8 mouse cellular contexts compared by ENCODE assay signal in the genomic region with DNA sequence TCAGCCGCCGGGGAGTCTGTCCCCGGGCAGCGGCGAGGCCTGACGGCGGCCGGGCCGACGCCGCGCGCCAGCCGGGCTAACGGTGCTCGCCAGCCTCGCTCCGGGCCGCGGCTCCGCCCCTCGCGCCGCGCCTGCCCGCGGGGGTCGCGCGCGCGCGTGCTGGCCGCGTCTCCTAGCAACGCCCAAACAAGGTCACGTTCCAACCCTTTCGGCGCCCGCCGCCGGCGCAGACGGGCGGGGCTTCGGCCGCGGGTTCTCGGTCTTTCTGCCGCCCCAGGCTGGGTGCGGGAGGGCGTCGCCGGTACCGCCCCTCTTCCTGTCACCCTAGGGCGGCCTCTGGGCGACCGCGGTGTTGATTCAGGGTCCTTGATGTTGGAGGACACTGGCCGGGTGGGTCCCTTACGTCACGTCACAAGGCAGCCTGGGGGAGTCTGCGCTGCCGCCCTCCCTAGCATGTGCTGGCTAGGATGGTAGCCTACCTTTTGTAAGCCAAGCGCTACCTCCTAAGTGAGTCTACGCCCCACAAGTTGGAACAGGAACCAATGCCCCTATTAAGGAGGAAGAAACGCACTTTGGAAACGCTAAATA. TPM values are rescaled to one million over a fixed set of nuclear protein-coding genes. Genes with fewer than 3 reads are reported as not detected.
DNase-seq lines count a peak whose midpoint lies in the region; ATAC-seq and TF ChIP-seq lines count a peak whose summit lies in the region.

Arl4a (minus strand) TSS at position 150 of the 588 bp plus-strand sequence.

- DNase-seq in c-Kit-positive CD71-positive TER-119-positive erythroid progenitor cells, embryonic 14.5 days (ENCODE audit: low spot score), result peak; percentile 88
- peak; percentile 86 for DNase-seq in heart, postnatal 0 days (ENCODE audit: low spot score)
- peak; percentile 90 to 94 for DNase-seq in kidney, postnatal 36 days
- DNase-seq in neural tube, embryonic 11.5 days (ENCODE audit: low spot score), result peak; percentile 91

- peak; percentile 89 for ATAC-seq in forebrain, embryonic 13.5 days
- peak; percentile 91 for ATAC-seq in heart, postnatal 0 days (ENCODE audit: insufficient read depth, low read depth)
- peak; percentile 82 for ATAC-seq in liver, embryonic 15.5 days (ENCODE audit: insufficient read depth)
- ATAC-seq in neural tube, embryonic 11.5 days (ENCODE audit: insufficient read depth, low FRiP score, low TSS enrichment), result peak; percentile 88
- ATAC-seq in stomach, embryonic 16.5 days (ENCODE audit: insufficient read depth, low FRiP score), result peak; percentile 91

- H3K4me1 ChIP-seq in E14TG2a.4 (replicated peaks; ENCODE audit: low read depth, low read length), result peaks cover 46% of the 10 kb centered on the region
- peaks cover 20% of the 10 kb centered on the region for H3K4me1 ChIP-seq in forebrain, embryonic 13.5 days
- H3K4me1 ChIP-seq in heart, postnatal 0 days (ENCODE audit: control insufficient read depth, insufficient read depth), result peaks cover 12% of the 10 kb centered on the region; the same call in 1 of the 2 replicates
- peaks cover 19% of the 10 kb centered on the region for H3K4me1 ChIP-seq in liver, embryonic 15.5 days (replicated peaks)
- no peaks in the 10 kb centered on the region; the same call in 1 of the 2 replicates for H3K4me1 ChIP-seq in neural tube, embryonic 11.5 days (ENCODE audit: control insufficient read depth, insufficient read depth, low read length)
- no peaks in the 10 kb centered on the region; the same call in 1 of the 2 replicates for H3K4me1 ChIP-seq in stomach, embryonic 16.5 days (ENCODE audit: control insufficient read depth, insufficient read depth, low read length)

- H3K9me3 ChIP-seq in E14TG2a.4 (ENCODE audit: low read length), result no peaks in the 10 kb centered on the region; the same call in 1 of the 2 replicates
- H3K9me3 ChIP-seq in forebrain, embryonic 13.5 days (replicated peaks), result no peaks in the 10 kb centered on the region
- H3K9me3 ChIP-seq in heart, postnatal 0 days (replicated peaks; ENCODE audit: control insufficient read depth, low read length), result no peaks in the 10 kb centered on the region
- no peaks in the 10 kb centered on the region for H3K9me3 ChIP-seq in liver, embryonic 15.5 days (replicated peaks)
- no peaks in the 10 kb centered on the region for H3K9me3 ChIP-seq in neural tube, embryonic 11.5 days (ENCODE audit: control insufficient read depth, low read length)
- H3K9me3 ChIP-seq in stomach, embryonic 16.5 days (replicated peaks; ENCODE audit: control insufficient read depth, low read length), result no peaks in the 10 kb centered on the region

- peak within 1 kb of the TSS; percentile 92 for H3K4me3 ChIP-seq in E14TG2a.4 (replicated peaks; ENCODE audit: low read length)
- H3K4me3 ChIP-seq in forebrain, embryonic 13.5 days, result peak within 1 kb of the TSS; percentile 85
- H3K4me3 ChIP-seq in heart, postnatal 0 days (ENCODE audit: low read depth, low read length), result peak within 1 kb of the TSS; percentile 95
- H3K4me3 ChIP-seq in liver, embryonic 15.5 days (replicated peaks), result peak within 1 kb of the TSS; percentile 72
- peak within 1 kb of the TSS; percentile 87 for H3K4me3 ChIP-seq in neural tube, embryonic 11.5 days (ENCODE audit: low read depth, low read length)
- H3K4me3 ChIP-seq in stomach, embryonic 16.5 days (replicated peaks; ENCODE audit: low read length), result peak within 1 kb of the TSS; percentile 85

- peak within 1 kb of the TSS; percentile 83 for H3K9ac ChIP-seq in forebrain, embryonic 13.5 days
- peak within 1 kb of the TSS; percentile 89 for H3K9ac ChIP-seq in heart, postnatal 0 days (replicated peaks; ENCODE audit: low read depth, low read length)
- H3K9ac ChIP-seq in liver, embryonic 15.5 days, result peak within 1 kb of the TSS; percentile 95
- peak within 1 kb of the TSS; percentile 82 for H3K9ac ChIP-seq in neural tube, embryonic 11.5 days (ENCODE audit: low read length)
- peak within 1 kb of the TSS; percentile 86 for H3K9ac ChIP-seq in stomach, embryonic 16.5 days (ENCODE audit: low read length)

- peaks cover 18% of the 10 kb centered on the region for H3K36me3 ChIP-seq in E14TG2a.4 (ENCODE audit: insufficient read depth, low read length)
- H3K36me3 ChIP-seq in forebrain, embryonic 13.5 days (ENCODE audit: poor library complexity, severe bottlenecking), result no peaks in the 10 kb centered on the region
- H3K36me3 ChIP-seq in heart, postnatal 0 days (replicated peaks; ENCODE audit: control insufficient read depth, insufficient read depth, low read length), result no peaks in the 10 kb centered on the region
- H3K36me3 ChIP-seq in liver, embryonic 15.5 days (replicated peaks), result peaks cover 17% of the 10 kb centered on the region
- H3K36me3 ChIP-seq in neural tube, embryonic 11.5 days (ENCODE audit: control insufficient read depth, insufficient read depth, low read length), result no peaks in the 10 kb centered on the region
- H3K36me3 ChIP-seq in stomach, embryonic 16.5 days (ENCODE audit: control insufficient read depth, insufficient read depth, low read length), result no peaks in the 10 kb centered on the region

- peak within 1 kb of the TSS; percentile 73 for H3K4me2 ChIP-seq in forebrain, embryonic 13.5 days
- peak within 1 kb of the TSS; percentile 76 for H3K4me2 ChIP-seq in heart, postnatal 0 days (ENCODE audit: low read depth, low read length)
- H3K4me2 ChIP-seq in liver, embryonic 15.5 days, result peak within 1 kb of the TSS; percentile 88
- H3K4me2 ChIP-seq in neural tube, embryonic 11.5 days (ENCODE audit: low read depth), result peak within 1 kb of the TSS; percentile 68
- peak within 1 kb of the TSS; percentile 80 for H3K4me2 ChIP-seq in stomach, embryonic 16.5 days (ENCODE audit: low read depth, low read length)

- 0 out of 2 replicates have a peak, but pooled peaks have one; percentile 29 for TF ChIP-seq EP300 in heart, postnatal 0 days (IDR thresholded peaks at IDR 0.05; ENCODE audit: low read depth)

- no peak for TF ChIP-seq CTCF in E14TG2a.4 (conservative IDR thresholded peaks at IDR 0.05; ENCODE audit: low read length)
- no peak for TF ChIP-seq CTCF in heart, postnatal 0 days (IDR thresholded peaks at IDR 0.05; ENCODE audit: low read depth)

- H3K27ac ChIP-seq in forebrain, embryonic 13.5 days, result peak within 1 kb of the TSS; percentile 89
- H3K27ac ChIP-seq in heart, postnatal 0 days (ENCODE audit: low read depth), result peak within 1 kb of the TSS; percentile 97
- peak within 1 kb of the TSS; percentile 99 for H3K27ac ChIP-seq in liver, embryonic 15.5 days (replicated peaks)
- peak within 1 kb of the TSS; percentile 83 for H3K27ac ChIP-seq in neural tube, embryonic 11.5 days (ENCODE audit: low read depth, low read length)
- peak within 1 kb of the TSS; percentile 90 for H3K27ac ChIP-seq in stomach, embryonic 16.5 days (ENCODE audit: low read length)

- no peaks in the 10 kb centered on the region for H3K27me3 ChIP-seq in E14TG2a.4 (ENCODE audit: insufficient read depth, low read length)
- no peaks in the 10 kb centered on the region for H3K27me3 ChIP-seq in forebrain, embryonic 13.5 days
- H3K27me3 ChIP-seq in heart, postnatal 0 days (ENCODE audit: control insufficient read depth, insufficient read depth, low read length), result no peaks in the 10 kb centered on the region
- H3K27me3 ChIP-seq in liver, embryonic 15.5 days, result 0 out of 2 replicates have a peak, but pooled peaks cover 3% of the 10 kb centered on the region
- H3K27me3 ChIP-seq in neural tube, embryonic 11.5 days (ENCODE audit: control insufficient read depth, insufficient read depth, low read length), result no peaks in the 10 kb centered on the region
- H3K27me3 ChIP-seq in stomach, embryonic 16.5 days (ENCODE audit: control insufficient read depth, insufficient read depth, low read length), result no peaks in the 10 kb centered on the region

- WGBS in forebrain, embryonic 13.5 days, result under 1% methylated on average over 65 of the region's 68 CpGs
- WGBS in heart, postnatal 0 days, result under 1% methylated on average over 51 of the region's 68 CpGs
- under 1% methylated on average over 67 of the region's 68 CpGs for WGBS in liver, embryonic 15.5 days (ENCODE audit: insufficient replicate concordance)
- under 1% methylated on average over 61 of the region's 68 CpGs for WGBS in neural tube, embryonic 11.5 days
- WGBS in stomach, embryonic 16.5 days, result under 1% methylated on average over 64 of the region's 68 CpGs

RNA-seq across cellular contexts. Expression of gene Arl4a, which starts in this region (rescaled TPM):
- 65.0 and 69.9 TPM in 2 replicates for polyA plus RNA-seq in forebrain, embryonic 13.5 days (2015; fragmentation: Nextera tagmentation; extraction: Ambion mirVana)
- total RNA-seq in heart, postnatal 0 days (2014; rRNA removed; ENCODE audit: low replicate concordance), result 5.9 and 15.8 TPM in 2 replicates
- polyA plus RNA-seq in heart, postnatal 0 days (2015; fragmentation: Nextera tagmentation; extraction: Ambion mirVana), result 33.7 and 35.9 TPM in 2 replicates
- polyA plus RNA-seq in liver, embryonic 15.5 days (2015; fragmentation: Nextera tagmentation; extraction: Ambion mirVana), result 81.6 and 91.3 TPM in 2 replicates
- 109 and 117 TPM in 2 replicates for polyA plus RNA-seq in neural tube, embryonic 11.5 days (2014; fragmentation: Nextera tagmentation; extraction: Ambion mirVana)
- 39.3 and 49.3 TPM in 2 replicates for polyA plus RNA-seq in stomach, embryonic 16.5 days (2015; fragmentation: Nextera tagmentation; extraction: Ambion mirVana)

Comparison
In these comparisons a context has a peak if more than half of its experiments do, and no peak if none do; other contexts are left out.
1. Peak in every context shown above with its lines: DNase-seq, ATAC-seq, H3K4me3 ChIP-seq and H3K27ac ChIP-seq.